Mouse (Mus musculus) midbrain, postnatal 0 days (tissue): ENCODE results near the gene Prkacb. TPM values are rescaled to one million over a fixed set of nuclear protein-coding genes. Genes with fewer than 3 reads are reported as not detected.

Experiments used
- ATAC-seq: fragments of 200-750 bp; cut with Nextera tagmentation; 2 replicates; pipeline ENCODE4 v1.8.0; 2017; ENCODE audit warnings: moderate number of reproducible peaks, mild to moderate bottlenecking, moderate TSS enrichment, moderate library complexity; ENCODE audit not compliant: low FRiP score
- DNase-seq: peaks from one replicate; pipeline ENCODE4 v3.0.0-alpha.2; 2015; ENCODE audit warnings: low spot score
- H3K27ac ChIP-seq: fragments of 300-500 bp; sonication (generic); 2 replicates; pipeline ENCODE4 v1.5.1; 2014; ENCODE audit warnings: low read depth, mild to moderate bottlenecking, low read length, mixed read lengths
- H3K27me3 ChIP-seq: fragments of 300-500 bp; sonication (generic); 2 replicates; pipeline ENCODE4 v1.6.1; 2014; ENCODE audit warnings: low read length, control low read depth, mixed read lengths; ENCODE audit not compliant: insufficient read depth
- H3K36me3 ChIP-seq: fragments of 300-500 bp; sonication (generic); 2 replicates; pipeline ENCODE4 v1.6.1; 2014; ENCODE audit warnings: low read length, control low read depth, mixed read lengths; ENCODE audit not compliant: insufficient read depth
- H3K4me1 ChIP-seq: fragments of 300-500 bp; sonication (generic); 2 replicates; pipeline ENCODE4 v1.6.1; 2014; ENCODE audit warnings: mild to moderate bottlenecking, control low read depth, antibody characterized with exemption, low read length, mixed read lengths; ENCODE audit not compliant: insufficient read depth
- H3K4me2 ChIP-seq: fragments of 300-500 bp; sonication (generic); 2 replicates; pipeline ENCODE4 v1.6.1; 2014; ENCODE audit warnings: low read depth, mild to moderate bottlenecking, low read length, mixed read lengths; ENCODE audit not compliant: poor library complexity, severe bottlenecking
- H3K4me3 ChIP-seq: fragments of 300-500 bp; sonication (generic); 2 replicates; pipeline ENCODE4 v1.5.1; 2014; ENCODE audit warnings: low read depth, mild to moderate bottlenecking, low read length, moderate library complexity
- H3K9ac ChIP-seq: fragments of 300-500 bp; sonication (generic); replicated peaks from 2 replicates; pipeline ENCODE4 v1.6.1; 2014; ENCODE audit warnings: mild to moderate bottlenecking, low read length, moderate library complexity, mixed read lengths; ENCODE audit not compliant: poor library complexity, severe bottlenecking
- H3K9me3 ChIP-seq: fragments of 300-500 bp; sonication (generic); 2 replicates; pipeline ENCODE4 v1.6.1; 2016; ENCODE audit warnings: low read length, control low read depth
- CTCF ChIP-seq: IDR thresholded peaks from 2 replicates; pipeline ENCODE4 v1.5.1; 2016; ENCODE audit warnings: antibody characterized with exemption, mild to moderate bottlenecking
- WGBS: fragments of 180-500 bp; shearing (Covaris S2); extraction: QIAGEN DNeasy Blood & Tissue Kit; methylation state at CpG from one replicate; pipeline ENCODE4 v1.1.7; 2014; 5-methylcytosine and 5-hydroxymethylcytosine counted together
- polyA plus RNA-seq: library from polyadenylated mRNA; unstranded; fragments of >200 nt; fragmentation: Nextera tagmentation; extraction: Ambion mirVana; gene quantifications from 2 replicates; pipeline ENCODE4 v1.2.1, GENCODE M21; 2015
- total RNA-seq: library from RNA; depleted of rRNA; stranded (reverse); fragments of >200 nt; gene quantifications from 2 replicates; pipeline ENCODE4 v1.2.3, GENCODE M21; 2014

Gene Prkacb
- total and polyA plus RNA-seq, 2 experiments from 2014 or later = 221 to 311 TPM

DNA sequence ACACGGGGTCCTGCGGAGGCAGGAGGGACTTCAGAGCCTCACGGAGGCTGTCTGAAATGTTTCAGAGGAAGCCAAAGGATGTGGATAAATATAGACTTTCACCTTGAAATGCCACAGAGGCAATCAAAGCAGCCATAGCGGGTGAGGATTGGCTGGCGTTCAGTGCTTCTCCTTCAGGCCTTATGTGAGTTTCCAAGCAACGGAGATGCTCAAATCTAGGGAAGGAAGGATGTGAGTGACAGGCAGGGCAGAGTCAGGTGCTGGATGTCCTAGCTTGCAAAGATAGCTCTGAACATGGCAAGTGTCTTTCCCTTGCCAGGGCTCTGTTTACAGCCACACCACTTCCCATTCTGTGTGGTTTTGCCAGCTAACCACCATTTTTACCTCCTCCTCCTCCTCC, 101.2 kb downstream of the Prkacb start:
- WGBS = 41% methylated on average over 6 of the region's 6 CpGs
- Histone ChIP-seq H3K9ac (no peak overlapping the region), H3K27ac (peak overlapping the region; percentile 77), H3K36me3 (no peaks in the 10 kb centered on the region), H3K9me3 (no peaks in the 10 kb centered on the region), H3K4me1 (peaks cover 4% of the 10 kb centered on the region; the same call in 1 of the 2 replicates), H3K4me2 (no peak overlapping the region), H3K4me3 (no peak overlapping the region), H3K27me3 (no peaks in the 10 kb centered on the region)
- ATAC-seq (peak; percentile 74), DNase-seq (peak; percentile 52)
- TF ChIP-seq CTCF = no peak

DNA sequence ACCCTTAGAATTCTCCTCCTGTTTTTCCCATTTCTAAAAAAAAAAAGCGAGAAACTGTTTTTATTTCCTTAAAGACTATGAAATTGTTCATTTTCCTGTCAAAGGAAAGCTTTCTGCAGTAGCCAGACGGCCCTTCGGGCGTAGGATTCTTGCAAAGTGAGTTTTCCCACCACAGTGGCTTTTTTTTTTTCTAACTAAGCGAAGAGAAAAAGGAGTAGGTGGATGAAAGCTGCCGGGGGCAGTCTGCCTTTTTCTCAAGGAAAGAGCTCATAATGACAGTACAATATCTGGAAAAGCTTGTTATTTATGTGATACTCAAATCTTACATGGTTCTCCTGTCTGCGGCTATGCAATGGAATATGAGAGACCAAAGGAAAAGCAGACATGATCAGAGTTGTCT, 101.7 kb downstream of the Prkacb start:
- no peak overlapping the region for H3K4me2 ChIP-seq
- no peaks in the 10 kb centered on the region for H3K9me3 ChIP-seq
- no peak overlapping the region for H3K4me3 ChIP-seq
- peak overlapping the region; percentile 77 for H3K27ac ChIP-seq
- no peaks in the 10 kb centered on the region for H3K36me3 ChIP-seq
- no peak for ATAC-seq
- H3K4me1 ChIP-seq = peaks cover 4% of the 10 kb centered on the region; the same call in 1 of the 2 replicates
- no peak for TF ChIP-seq CTCF
- 59% methylated on average over 7 of the region's 7 CpGs for WGBS
- no peaks in the 10 kb centered on the region for H3K27me3 ChIP-seq
- DNase-seq = no peak
- H3K9ac ChIP-seq = no peak overlapping the region

DNA sequence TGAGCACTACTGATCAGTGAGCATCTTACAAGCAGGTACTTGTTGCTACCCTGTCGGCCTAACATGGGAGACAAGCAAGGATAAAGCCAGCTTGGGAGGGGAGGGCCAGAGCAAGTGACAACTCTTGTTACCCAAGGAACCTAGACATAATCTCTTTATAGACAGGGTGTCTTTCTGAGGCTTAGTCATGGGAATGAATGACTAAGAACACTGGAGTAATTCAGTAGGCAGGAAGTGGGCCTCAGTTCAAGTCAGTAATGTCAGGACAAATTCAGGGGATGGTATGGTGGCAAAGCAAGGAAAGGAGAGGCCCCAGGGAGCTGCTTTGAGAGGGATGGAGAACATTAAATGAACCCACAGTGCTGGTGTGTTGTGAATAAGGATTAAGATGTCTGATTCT, 103.7 kb downstream of the Prkacb start:
- H3K4me1 ChIP-seq = peaks cover 4% of the 10 kb centered on the region; the same call in 1 of the 2 replicates

DNA sequence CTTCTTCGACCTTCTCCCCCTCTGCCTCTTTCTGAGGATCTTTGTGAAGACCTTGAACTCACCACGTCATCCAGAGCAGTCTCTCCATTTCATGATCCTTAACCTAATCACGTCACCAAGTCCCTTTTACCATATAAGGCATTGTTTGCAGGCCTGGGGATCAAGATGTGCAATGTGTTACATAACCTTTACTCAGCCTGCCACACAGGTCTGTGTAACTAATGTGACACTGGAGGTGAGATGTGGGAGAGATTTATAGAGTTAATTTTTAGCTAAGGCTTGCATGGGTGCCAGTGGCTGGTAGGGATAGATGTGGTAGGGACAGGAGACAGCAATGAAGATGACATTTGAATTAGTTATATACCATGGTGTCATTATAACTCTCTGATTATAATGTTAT, 104.4 kb downstream of the Prkacb start:
- DNase-seq (no peak), ATAC-seq (no peak)
- H3K4me2 ChIP-seq = no peak overlapping the region
- peaks cover 4% of the 10 kb centered on the region; the same call in 1 of the 2 replicates for H3K4me1 ChIP-seq
- no peaks in the 10 kb centered on the region for H3K27me3 ChIP-seq
- no peak overlapping the region for H3K4me3 ChIP-seq
- no peaks in the 10 kb centered on the region for H3K36me3 ChIP-seq
- no peak for TF ChIP-seq CTCF
- no peak overlapping the region for H3K9ac ChIP-seq
- no peak overlapping the region for H3K27ac ChIP-seq
- H3K9me3 ChIP-seq = no peaks in the 10 kb centered on the region
- WGBS = 89% methylated on average over 3 of the region's 3 CpGs

More for the DNA sequence above, 103.7 kb downstream of the Prkacb start:
- no peak overlapping the region for H3K4me3 ChIP-seq
- no peak for TF ChIP-seq CTCF
- 59% methylated on average over 1 of the region's 1 CpGs for WGBS
- H3K9ac ChIP-seq = no peak overlapping the region
- no peaks in the 10 kb centered on the region for H3K27me3 ChIP-seq
- DNase-seq (no peak), ATAC-seq (no peak)
- H3K4me2 ChIP-seq = no peak overlapping the region
- H3K9me3 ChIP-seq = no peaks in the 10 kb centered on the region
- no peak overlapping the region for H3K27ac ChIP-seq
- H3K36me3 ChIP-seq = no peaks in the 10 kb centered on the region

DNA sequence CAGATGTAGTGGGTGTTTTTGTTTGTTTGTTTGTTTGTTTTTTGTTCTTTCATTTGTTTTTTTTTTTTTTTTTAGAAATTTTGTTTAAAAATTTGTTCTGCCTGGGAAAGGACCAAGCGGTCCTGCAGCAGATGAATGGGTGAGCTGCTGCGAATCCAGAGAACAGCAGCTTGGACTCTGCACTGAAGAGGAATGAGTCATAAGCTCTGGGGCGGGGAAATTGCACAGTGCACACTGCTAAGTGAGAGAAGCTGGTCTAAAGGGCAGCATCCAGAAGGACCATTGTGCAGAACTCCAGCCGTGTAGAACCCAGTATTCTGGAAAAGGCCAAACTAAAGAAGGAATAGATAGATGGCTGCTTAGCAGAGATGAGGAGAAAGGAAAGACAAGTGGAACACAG, 108.7 kb downstream of the Prkacb start:
- H3K4me1 ChIP-seq = no peaks in the 10 kb centered on the region
- ATAC-seq (no peak), DNase-seq (no peak)
- no peak overlapping the region for H3K27ac ChIP-seq
- no peaks in the 10 kb centered on the region for H3K9me3 ChIP-seq
- WGBS = 90% methylated on average over 4 of the region's 4 CpGs
- no peak for TF ChIP-seq CTCF
- H3K9ac ChIP-seq = no peak overlapping the region
- H3K4me2 ChIP-seq = no peak overlapping the region
- no peak overlapping the region for H3K4me3 ChIP-seq
- H3K27me3 ChIP-seq = no peaks in the 10 kb centered on the region
- H3K36me3 ChIP-seq = no peaks in the 10 kb centered on the region

DNA sequence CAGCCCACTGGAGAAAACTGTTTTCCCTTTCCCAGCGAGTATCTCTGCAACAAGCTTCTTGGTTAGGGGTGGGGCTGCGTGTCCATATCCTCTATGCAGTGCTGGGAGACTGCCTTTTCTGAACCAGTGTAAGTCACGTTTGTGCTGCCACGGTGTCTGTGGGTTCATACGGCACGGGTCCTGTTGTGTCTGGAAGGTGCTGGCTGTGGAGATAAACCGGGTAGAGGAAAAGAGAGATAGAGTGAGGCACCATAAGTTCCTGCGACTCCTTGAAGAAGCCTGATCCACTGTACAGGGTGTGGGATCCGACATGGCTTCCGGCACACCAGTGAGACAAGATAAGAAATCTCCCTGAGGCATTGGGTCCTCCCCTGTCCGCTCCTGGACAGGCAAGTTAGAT, 112.7 kb downstream of the Prkacb start:
- Histone ChIP-seq H3K9ac (no peak overlapping the region), H3K9me3 (no peaks in the 10 kb centered on the region), H3K36me3 (no peaks in the 10 kb centered on the region), H3K4me3 (no peak overlapping the region), H3K27ac (no peak overlapping the region), H3K27me3 (no peaks in the 10 kb centered on the region), H3K4me1 (no peaks in the 10 kb centered on the region), H3K4me2 (no peak overlapping the region)
- 91% methylated on average over 11 of the region's 11 CpGs for WGBS
- ATAC-seq = no peak
- DNase-seq = no peak
- TF ChIP-seq CTCF = no peak
